Mouse (Mus musculus) megakaryocyte, embryonic 14.5 days (primary cell): ENCODE measurements at regions not wholly inside any gene's neighbourhood (a gene's known extent, or its start where the extent isn't known, plus 50 kb on each side); places are given as distances from the start of the nearest gene placed in this dataset.

Source experiments
- FLI1 ChIP-seq: IDR thresholded peaks from 2 replicates; pipeline ENCODE4 v1.6.1; 2012; ENCODE audit warnings: low read length, inconsistent platforms, mixed read lengths
- GATA1 ChIP-seq: IDR thresholded peaks from 3 replicates; pipeline ENCODE4 v1.6.1; 2012; ENCODE audit warnings: mixed read lengths, low read length, inconsistent platforms, borderline replicate concordance

DNA sequence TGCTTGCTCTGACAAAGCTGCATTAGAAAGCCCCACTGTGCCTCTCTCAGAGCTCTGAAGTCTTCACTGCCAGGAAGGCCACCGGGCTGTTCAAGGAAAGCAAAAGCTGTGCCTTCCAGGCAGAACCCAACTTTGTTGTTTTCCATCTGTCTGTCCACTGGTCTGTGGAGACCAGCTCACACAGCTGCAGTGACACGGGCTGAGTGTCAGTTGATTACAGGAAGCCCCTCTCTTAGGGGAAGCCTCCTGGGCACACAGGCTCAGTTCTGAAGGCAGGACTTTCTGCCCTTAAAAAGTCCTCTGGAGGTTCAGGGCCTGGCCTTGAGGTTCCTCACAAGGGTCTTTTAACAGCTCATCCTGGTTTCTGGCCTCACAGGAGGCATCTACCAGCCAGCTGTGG is 55.1 kb upstream of the Eps8l3 start:
- TF ChIP-seq FLI1 = no peak
- no peak for TF ChIP-seq GATA1
